ENCODE assay signal across 25 mouse cellular contexts in genomic region chr6:117330198-117330597, GRCm38 (mm10).
A peak's percentile ranks its signal among the peaks of the same experiment; 100 is the strongest.
DNase-seq lines count a peak whose midpoint lies in the region; ATAC-seq and TF ChIP-seq lines count a peak whose summit lies in the region.
"Had no signal": no experiment of that assay in that cellular context is flagged by ENCODE, and none has a peak within 500 bp of the region (broad histone marks: within the 10 kb centered on the region; RNA-seq: fewer than 3 reads in every experiment).

No protein-coding gene starts in this region.

- TF ChIP-seq EP300 in heart, postnatal 0 days (IDR thresholded peaks at IDR 0.05; ENCODE audit: low read depth), result no peak

- no peaks in the 10 kb centered on the region for H3K27me3 ChIP-seq in heart, embryonic 14.5 days (ENCODE audit: control insufficient read depth, insufficient read depth, low read length)
- no peaks in the 10 kb centered on the region for H3K27me3 ChIP-seq in heart, postnatal 0 days (ENCODE audit: control insufficient read depth, insufficient read depth, low read length)
- H3K27me3 ChIP-seq in heart, embryonic 11.5 days (ENCODE audit: control insufficient read depth, insufficient read depth, low read length), result no peaks in the 10 kb centered on the region
- H3K27me3 ChIP-seq in lung, embryonic 16.5 days (ENCODE audit: control insufficient read depth, insufficient read depth, low read depth, low read length), result no peaks in the 10 kb centered on the region
- H3K27me3 ChIP-seq: embryonic facial prominence, embryonic 12.5 days; embryonic facial prominence, embryonic 15.5 days had no signal

- no peak for DNase-seq in heart, postnatal 25 days (ENCODE audit: low spot score)
- no peak for DNase-seq in heart, postnatal 0 days (ENCODE audit: low spot score)
- no peak for DNase-seq in lung, adult 2 months
- DNase-seq in gastrocnemius, adult 2 months, result no peak
- DNase-seq: adrenal gland, adult 2 months; adrenal gland, postnatal 14 days; cerebellum, adult 11 months; cerebellum, adult 2 months; cerebellum, adult 9-11 months; cerebellum, postnatal 25 days; forebrain, postnatal 0 days; gastrocnemius, postnatal 25 days; heart, postnatal 36 days; kidney, adult 11 months; kidney, adult 8-10 months had no signal

- no peak overlapping the region for H3K9ac ChIP-seq in heart, embryonic 14.5 days (ENCODE audit: low read length)
- H3K9ac ChIP-seq in heart, postnatal 0 days (replicated peaks; ENCODE audit: low read depth, low read length), result no peak overlapping the region
- no peak overlapping the region for H3K9ac ChIP-seq in heart, embryonic 11.5 days (ENCODE audit: low read depth, low read length)
- no peak overlapping the region for H3K9ac ChIP-seq in lung, embryonic 16.5 days (ENCODE audit: low read length)
- H3K9ac ChIP-seq: embryonic facial prominence, embryonic 12.5 days; embryonic facial prominence, embryonic 15.5 days; forebrain, postnatal 0 days; hindbrain, embryonic 13.5 days had no signal

- intact Hi-C loops in heart, postnatal 25 days (cut with DNase I), result no loop called here
- intact Hi-C loops in gastrocnemius, adult 2 months (cut with DNase I), result no loop called here

- H3K9me3 ChIP-seq in heart, embryonic 14.5 days (ENCODE audit: control insufficient read depth, low read length), result no peaks in the 10 kb centered on the region
- no peaks in the 10 kb centered on the region for H3K9me3 ChIP-seq in heart, postnatal 0 days (replicated peaks; ENCODE audit: control insufficient read depth, low read length)
- H3K9me3 ChIP-seq in heart, embryonic 11.5 days (replicated peaks; ENCODE audit: control insufficient read depth, low read length), result no peaks in the 10 kb centered on the region
- no peaks in the 10 kb centered on the region for H3K9me3 ChIP-seq in lung, embryonic 16.5 days (ENCODE audit: control insufficient read depth, low read length)
- H3K9me3 ChIP-seq: embryonic facial prominence, embryonic 12.5 days; embryonic facial prominence, embryonic 15.5 days; hindbrain, embryonic 10.5 days; hindbrain, embryonic 13.5 days had no signal

- H3K27ac ChIP-seq in heart, embryonic 14.5 days (replicated peaks in 1 of 2; ENCODE audit: control insufficient read depth in 1 of 2, insufficient read depth in 1 of 2, low read depth in 2 of 2, low read length in 2 of 2), result peak overlapping the region; percentile 12 to 41; a peak in 2 of 4 replicates
- peak overlapping the region; percentile 62 for H3K27ac ChIP-seq in heart, postnatal 0 days (ENCODE audit: low read depth)
- no peak overlapping the region for H3K27ac ChIP-seq in heart, embryonic 11.5 days (ENCODE audit: low read depth, low read length)
- H3K27ac ChIP-seq in lung, embryonic 16.5 days (ENCODE audit: low read length), result no peak overlapping the region
- no peak overlapping the region for H3K27ac ChIP-seq in gastrocnemius, adult 2 months
- H3K27ac ChIP-seq: embryonic facial prominence, embryonic 12.5 days; embryonic facial prominence, embryonic 15.5 days; hindbrain, embryonic 13.5 days had no signal

- no peak overlapping the region for H3K4me3 ChIP-seq in heart, embryonic 14.5 days (ENCODE audit: control insufficient read depth in 1 of 2, insufficient read depth in 1 of 2, low read depth in 1 of 2, low read length in 2 of 2)
- H3K4me3 ChIP-seq in heart, postnatal 0 days (ENCODE audit: low read depth, low read length), result no peak overlapping the region
- H3K4me3 ChIP-seq in heart, embryonic 11.5 days (ENCODE audit: low read depth, low read length), result no peak overlapping the region
- no peak overlapping the region for H3K4me3 ChIP-seq in lung, embryonic 16.5 days (ENCODE audit: low read length)
- H3K4me3 ChIP-seq in lung, adult 2 months (replicated peaks; ENCODE audit: extremely low read depth, low read depth, low read length), result no peak overlapping the region
- no peak overlapping the region for H3K4me3 ChIP-seq in gastrocnemius, adult 2 months
- H3K4me3 ChIP-seq: embryonic facial prominence, embryonic 12.5 days; embryonic facial prominence, embryonic 15.5 days; hindbrain, embryonic 10.5 days; hindbrain, embryonic 13.5 days had no signal

- no peaks in the 10 kb centered on the region for H3K36me3 ChIP-seq in heart, embryonic 14.5 days (ENCODE audit: control insufficient read depth, insufficient read depth, low read length)
- H3K36me3 ChIP-seq in heart, postnatal 0 days (replicated peaks; ENCODE audit: control insufficient read depth, insufficient read depth, low read length), result no peaks in the 10 kb centered on the region
- H3K36me3 ChIP-seq in heart, embryonic 11.5 days (ENCODE audit: control insufficient read depth, insufficient read depth, low read length), result no peaks in the 10 kb centered on the region
- no peaks in the 10 kb centered on the region for H3K36me3 ChIP-seq in lung, embryonic 16.5 days (ENCODE audit: control insufficient read depth, insufficient read depth, low read length)
- H3K36me3 ChIP-seq: embryonic facial prominence, embryonic 12.5 days; embryonic facial prominence, embryonic 15.5 days; hindbrain, embryonic 10.5 days; hindbrain, embryonic 13.5 days had no signal

- H3K4me2 ChIP-seq in heart, embryonic 14.5 days (ENCODE audit: low read length), result no peak overlapping the region
- no peak overlapping the region for H3K4me2 ChIP-seq in heart, postnatal 0 days (ENCODE audit: low read depth, low read length)
- no peak overlapping the region for H3K4me2 ChIP-seq in heart, embryonic 11.5 days
- H3K4me2 ChIP-seq in lung, embryonic 16.5 days (ENCODE audit: low read depth, low read length), result no peak overlapping the region
- H3K4me2 ChIP-seq: embryonic facial prominence, embryonic 12.5 days; embryonic facial prominence, embryonic 15.5 days; hindbrain, embryonic 13.5 days had no signal

- TF ChIP-seq CTCF in heart, postnatal 0 days (IDR thresholded peaks at IDR 0.05; ENCODE audit: low read depth), result no peak
- TF ChIP-seq CTCF in lung, adult 2 months (IDR thresholded peaks at IDR 0.05; ENCODE audit: insufficient read depth, low read length), result no peak
- no peak for TF ChIP-seq CTCF in gastrocnemius, adult 2 months (IDR thresholded peaks at IDR 0.05)

- 64% methylated on average over 6 of the region's 6 CpGs for WGBS in heart, embryonic 14.5 days
- 66% methylated on average over 6 of the region's 6 CpGs for WGBS in heart, postnatal 0 days
- 78% methylated on average over 6 of the region's 6 CpGs for WGBS in heart, embryonic 11.5 days (ENCODE audit: insufficient replicate concordance)
- WGBS in lung, embryonic 16.5 days, result 44% methylated on average over 6 of the region's 6 CpGs
- 71% methylated on average over 6 of the region's 6 CpGs for WGBS in lung, adult 2 months

- ATAC-seq in heart, embryonic 14.5 days (ENCODE audit: insufficient number of reproducible peaks, insufficient read depth, low FRiP score, low read depth), result no peak
- no peak for ATAC-seq in heart, postnatal 0 days (ENCODE audit: insufficient read depth, low read depth)
- no peak for ATAC-seq in heart, embryonic 11.5 days (replicated peaks; ENCODE audit: insufficient number of reproducible peaks, low FRiP score, low TSS enrichment)
- peak; percentile 68 for ATAC-seq in lung, embryonic 16.5 days (ENCODE audit: low read depth)
- ATAC-seq: CD4-positive, CD25-positive, alpha-beta regulatory T cell, adult 4 months; forebrain, embryonic 14.5 days; forebrain, postnatal 0 days; hindbrain, embryonic 16.5 days had no signal

- no peak for TF ChIP-seq POLR2A in lung, adult 2 months (IDR thresholded peaks at IDR 0.05; ENCODE audit: borderline replicate concordance, extremely low read depth, low read depth, low read length)

- peaks cover 23 to 28% of the 10 kb centered on the region in 2 experiments for H3K4me1 ChIP-seq in heart, embryonic 14.5 days (ENCODE audit: control insufficient read depth in 2 of 2, insufficient read depth in 2 of 2, low read length in 2 of 2)
- H3K4me1 ChIP-seq in heart, postnatal 0 days (ENCODE audit: control insufficient read depth, insufficient read depth), result peaks cover 27% of the 10 kb centered on the region; the same call in 1 of the 2 replicates
- peaks cover 12% of the 10 kb centered on the region for H3K4me1 ChIP-seq in heart, embryonic 11.5 days (ENCODE audit: control insufficient read depth, insufficient read depth, low read length)
- 0 out of 2 replicates have a peak, but pooled peaks cover 3% of the 10 kb centered on the region for H3K4me1 ChIP-seq in lung, embryonic 16.5 days (replicated peaks; ENCODE audit: control insufficient read depth, insufficient read depth, low read length)
- H3K4me1 ChIP-seq in lung, adult 2 months (ENCODE audit: control insufficient read depth, insufficient read depth, low read length), result no peaks in the 10 kb centered on the region

Comparison
In these comparisons a context has a peak if more than half of its experiments do, and no peak if none do; other contexts are left out.
1. H3K27ac ChIP-seq: peak in heart, embryonic 14.5 days (2 of 2) and heart, postnatal 0 days (single experiment); none in heart, embryonic 11.5 days (single experiment), lung, embryonic 16.5 days (single experiment) and gastrocnemius, adult 2 months (single experiment).